Mouse (Mus musculus) limb, embryonic 15.5 days (tissue): Measurements from ENCODE around the gene Selenow. TPM values are rescaled to one million over a fixed set of nuclear protein-coding genes. Genes with fewer than 3 reads are reported as not detected.

Source experiments
- ATAC-seq: fragments of 200-750 bp; cut with Nextera tagmentation; 2 replicates; pipeline ENCODE4 v1.8.0; 2017; ENCODE audit warnings: low read depth, moderate TSS enrichment; ENCODE audit not compliant: insufficient number of reproducible peaks, low FRiP score, low TSS enrichment
- H3K27ac ChIP-seq: fragments of 300-500 bp; sonication (generic); 2 replicates; pipeline ENCODE4 v1.5.1; 2015; ENCODE audit warnings: moderate library complexity, mild to moderate bottlenecking, inconsistent platforms
- H3K27me3 ChIP-seq: fragments of 300-500 bp; sonication (generic); 2 replicates; pipeline ENCODE4 v1.6.1; 2015; ENCODE audit warnings: inconsistent platforms
- H3K36me3 ChIP-seq: fragments of 300-500 bp; sonication (generic); 2 replicates; pipeline ENCODE4 v1.6.1; 2015; ENCODE audit warnings: inconsistent platforms
- H3K4me1 ChIP-seq: fragments of 300-500 bp; sonication (generic); 2 replicates; pipeline ENCODE4 v1.6.1; 2015; ENCODE audit warnings: inconsistent platforms
- H3K4me2 ChIP-seq: fragments of 300-500 bp; sonication (generic); 2 replicates; pipeline ENCODE4 v1.6.1; 2015; ENCODE audit warnings: mild to moderate bottlenecking, inconsistent platforms
- H3K4me3 ChIP-seq: fragments of 300-500 bp; sonication (generic); 2 replicates; pipeline ENCODE4 v1.5.1; 2015; ENCODE audit warnings: mild to moderate bottlenecking, inconsistent platforms
- H3K9ac ChIP-seq: fragments of 300-500 bp; sonication (generic); 2 replicates; pipeline ENCODE4 v1.6.1; 2015; ENCODE audit warnings: inconsistent platforms
- H3K9me3 ChIP-seq: fragments of 300-500 bp; sonication (generic); 2 replicates; pipeline ENCODE4 v1.6.1; 2016; ENCODE audit warnings: inconsistent platforms
- WGBS: fragments of 180-500 bp; shearing (Covaris S2); methylation state at CpG from one replicate; pipeline ENCODE4 v1.1.7; 2015; 5-methylcytosine and 5-hydroxymethylcytosine counted together
- polyA plus RNA-seq: library from polyadenylated mRNA; unstranded; fragments of >200 nt; fragmentation: Nextera tagmentation; extraction: Ambion mirVana; gene quantifications from 2 replicates; pipeline ENCODE4 v1.2.1, GENCODE M21; 2015

The Selenow gene
- 871 and 889 TPM in 2 replicates for polyA plus RNA-seq

GRCm38 (mm10) chr7:15922220-15922773 lies at the start of gene Selenow:
Gene Selenow (minus strand): TSS chr7:15922402.
- H3K9ac ChIP-seq = peak within 1 kb of the TSS; percentile 65
- H3K4me3 ChIP-seq = peak within 1 kb of the TSS; percentile 63
- H3K4me2 ChIP-seq = peak within 1 kb of the TSS; percentile 73
- H3K4me1 ChIP-seq = peaks cover 25% of the 10 kb centered on the region
- under 1% methylated on average over 33 of the region's 33 CpGs for WGBS
- H3K27me3 ChIP-seq = no peaks in the 10 kb centered on the region
- H3K27ac ChIP-seq = peak within 1 kb of the TSS; percentile 95
- peak; percentile 95 for ATAC-seq
- H3K9me3 ChIP-seq = no peaks in the 10 kb centered on the region
- H3K36me3 ChIP-seq = peaks cover 27% of the 10 kb centered on the region

DNA sequence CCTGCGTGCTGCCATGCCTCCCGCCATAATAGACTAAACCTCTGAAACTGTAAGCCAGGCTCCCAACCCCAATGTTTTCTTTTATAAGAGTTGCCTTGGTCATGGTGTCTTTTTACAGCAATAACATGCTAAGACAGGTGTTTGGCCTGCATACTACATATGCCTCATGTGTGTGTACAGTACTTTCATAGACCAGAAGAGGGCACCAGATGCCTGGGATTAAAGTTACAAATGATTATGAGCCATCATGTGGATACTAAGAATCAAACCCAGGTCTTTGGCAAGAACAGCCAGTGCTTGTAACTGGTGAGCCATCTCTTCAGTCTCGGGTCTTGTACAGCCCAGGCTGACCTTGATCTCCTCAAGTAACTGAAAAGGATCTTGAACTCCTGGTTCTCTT lies 47.5 kb upstream of the Selenow start:
- Histone ChIP-seq H3K4me1 (peaks cover 21% of the 10 kb centered on the region), H3K27me3 (no peaks in the 10 kb centered on the region), H3K4me2 (no peak overlapping the region), H3K36me3 (peaks cover 44% of the 10 kb centered on the region), H3K4me3 (no peak overlapping the region), H3K27ac (no peak overlapping the region), H3K9me3 (no peaks in the 10 kb centered on the region), H3K9ac (no peak overlapping the region)
- ATAC-seq = no peak
- WGBS = 83% methylated on average over 3 of the region's 3 CpGs

DNA sequence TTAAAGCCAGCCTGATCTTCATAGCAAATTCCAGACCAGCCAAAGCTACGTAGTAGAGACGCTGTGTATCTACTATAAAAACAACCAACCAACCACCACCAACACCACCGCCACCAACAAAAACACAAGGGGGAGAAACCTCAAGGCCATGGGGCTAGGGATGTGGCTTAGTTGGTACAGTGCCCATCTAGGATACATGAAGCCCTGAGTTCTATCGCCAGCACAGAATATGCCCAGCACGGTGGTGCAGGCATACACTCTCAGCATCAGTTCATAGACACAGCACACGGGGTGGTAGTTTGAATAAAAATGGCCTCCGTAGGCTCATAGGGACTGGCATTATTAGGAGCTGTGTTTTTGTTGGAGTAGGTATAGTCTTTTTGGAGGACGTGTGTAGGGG lies 46.1 kb upstream of the Selenow start:
- WGBS = 82% methylated on average over 8 of the region's 8 CpGs
- no peak for ATAC-seq
- H3K4me1 ChIP-seq = peaks cover 34% of the 10 kb centered on the region

GRCm38 (mm10) chr7:15967312-15967711 lies 45.1 kb upstream of the Selenow start, which contains the start of gene Ehd2:
Gene Ehd2 (minus strand): TSS chr7:15967567.
- Histone ChIP-seq H3K36me3 (peaks cover 22% of the 10 kb centered on the region), H3K27ac (peak within 1 kb of the TSS; percentile 61), H3K27me3 (no peaks in the 10 kb centered on the region), H3K9ac (peak within 1 kb of the TSS; percentile 55; the same call in 1 of the 2 replicates), H3K4me2 (peak within 1 kb of the TSS; percentile 52), H3K4me3 (peak within 1 kb of the TSS; percentile 57), H3K9me3 (no peaks in the 10 kb centered on the region), H3K4me1 (peaks cover 44% of the 10 kb centered on the region)
- peak; percentile 72 for ATAC-seq
- WGBS = under 1% methylated on average over 19 of the region's 22 CpGs

More for the DNA sequence above, 46.1 kb upstream of the Selenow start:
- Histone ChIP-seq H3K4me3 (no peak overlapping the region), H3K27ac (no peak overlapping the region), H3K36me3 (peaks cover 32% of the 10 kb centered on the region), H3K9me3 (no peaks in the 10 kb centered on the region), H3K27me3 (no peaks in the 10 kb centered on the region), H3K9ac (no peak overlapping the region), H3K4me2 (no peak overlapping the region)

DNA sequence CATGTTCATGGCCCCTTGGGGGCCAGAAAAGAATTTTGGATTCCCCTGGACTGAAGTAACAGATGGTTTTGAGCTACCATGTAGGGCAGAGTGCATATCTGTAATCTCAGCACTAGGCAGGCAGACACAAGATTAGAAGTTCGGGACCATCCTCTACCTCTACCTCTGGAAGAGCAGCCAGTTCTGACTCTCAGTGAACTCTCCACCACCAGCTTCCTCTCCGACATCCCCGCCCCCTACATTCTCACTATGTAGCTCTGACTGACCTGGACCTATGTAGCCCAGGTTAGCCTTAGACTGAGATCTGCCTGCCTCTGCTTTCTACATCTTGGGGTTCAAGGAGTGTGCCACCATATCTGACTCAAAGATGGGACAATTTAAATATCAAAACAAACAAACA lies 44.3 kb upstream of the Selenow start:
- no peaks in the 10 kb centered on the region for H3K27me3 ChIP-seq
- WGBS = 59% methylated on average over 3 of the region's 3 CpGs
- peaks cover 14% of the 10 kb centered on the region for H3K36me3 ChIP-seq
- H3K4me2 ChIP-seq = peak overlapping the region; percentile 52
- 0 out of 2 replicates have a peak overlapping the region, but pooled peaks have one; percentile 55 for H3K9ac ChIP-seq
- peaks cover 52% of the 10 kb centered on the region for H3K4me1 ChIP-seq
- H3K27ac ChIP-seq = no peak overlapping the region; the same call in 1 of the 2 replicates
- ATAC-seq = no peak
- H3K4me3 ChIP-seq = peak overlapping the region; percentile 57
- H3K9me3 ChIP-seq = no peaks in the 10 kb centered on the region

DNA sequence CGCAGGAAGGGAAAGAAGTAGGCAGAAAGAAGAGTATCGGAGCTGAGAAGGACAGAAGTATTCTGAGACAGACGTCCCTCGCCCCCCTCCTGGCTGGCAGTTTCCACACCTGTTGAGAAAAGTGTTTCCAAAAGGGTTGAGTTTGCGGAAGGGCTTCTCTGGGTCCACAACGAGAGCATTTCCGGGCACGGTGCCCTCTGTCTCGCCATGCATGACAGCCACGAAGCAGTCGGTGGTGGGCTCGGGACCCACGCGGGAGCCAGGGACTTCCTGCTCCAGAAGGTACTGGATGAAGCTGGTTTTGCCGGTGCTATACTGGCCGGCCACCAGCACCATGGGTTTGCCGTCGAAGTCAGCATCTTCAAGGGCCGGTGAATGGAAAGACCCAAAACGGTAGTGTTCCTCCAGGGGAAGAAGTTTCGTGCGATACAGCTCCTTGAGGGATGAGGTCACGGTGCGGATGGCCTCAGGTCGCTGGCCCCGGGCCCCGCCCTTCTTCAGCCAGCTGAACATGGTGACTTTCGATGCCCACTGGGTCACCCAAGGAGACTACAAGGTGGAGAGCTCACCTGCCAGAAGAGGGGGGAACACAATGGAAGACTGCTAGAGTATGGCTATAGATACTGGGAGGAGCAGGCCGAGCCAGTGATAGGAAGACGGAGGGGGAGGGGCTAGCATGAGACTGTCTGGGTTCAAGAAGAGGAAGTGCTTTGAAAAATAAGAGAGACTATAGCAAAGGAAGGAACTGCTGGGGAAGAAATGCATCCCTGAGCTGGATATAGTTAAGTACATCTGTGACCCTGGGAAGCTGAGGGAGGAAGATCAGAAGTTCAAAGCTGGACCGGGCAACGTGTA lies 41.8 kb upstream of the Selenow start:
- H3K36me3 ChIP-seq = peaks cover 12% of the 10 kb centered on the region
- H3K4me3 ChIP-seq = no peak overlapping the region; the same call in 1 of the 2 replicates
- H3K27ac ChIP-seq = peak overlapping the region; percentile 92
- H3K4me2 ChIP-seq = 0 out of 2 replicates have a peak overlapping the region, but pooled peaks have one; percentile 10
- H3K4me1 ChIP-seq = peaks cover 62% of the 10 kb centered on the region
- no peak for ATAC-seq
- H3K27me3 ChIP-seq = no peaks in the 10 kb centered on the region
- H3K9ac ChIP-seq = no peak overlapping the region
- no peaks in the 10 kb centered on the region for H3K9me3 ChIP-seq
- WGBS = 81% methylated on average over 32 of the region's 32 CpGs

- peak overlapping the region; percentile 39 for H3K4me2 ChIP-seq
- H3K4me1 ChIP-seq = peaks cover 60% of the 10 kb centered on the region
- 12% methylated on average over 12 of the region's 12 CpGs for WGBS
- peak overlapping the region; percentile 17 for H3K4me3 ChIP-seq
- no peaks in the 10 kb centered on the region for H3K27me3 ChIP-seq
- H3K9me3 ChIP-seq = no peaks in the 10 kb centered on the region
- ATAC-seq = peak; percentile 81
- peaks cover 25% of the 10 kb centered on the region for H3K36me3 ChIP-seq
- H3K9ac ChIP-seq = no peak overlapping the region
- H3K27ac ChIP-seq = peak overlapping the region; percentile 92
Measured at GRCm38 (mm10) chr7:15962311-15963288, 40.4 kb upstream of the Selenow start.

DNA sequence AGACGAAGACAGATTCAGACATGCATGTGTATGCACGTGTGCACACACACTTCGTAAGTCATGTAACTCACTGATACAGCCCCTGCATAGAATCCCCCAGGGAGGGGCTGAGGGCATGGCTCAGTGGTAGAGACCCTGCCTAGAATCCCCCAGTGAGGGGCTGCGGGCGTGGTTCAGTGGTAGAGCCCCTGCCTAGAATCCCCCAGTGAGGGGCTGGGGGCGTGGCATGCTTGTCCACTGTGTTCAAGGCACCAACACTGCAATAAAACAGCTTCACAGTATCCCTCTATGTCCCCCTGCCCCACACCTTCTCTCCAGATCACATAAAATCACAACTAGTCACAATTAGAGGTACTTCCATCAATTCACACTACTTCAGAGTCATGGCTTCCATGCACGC lies 39.6 kb upstream of the Selenow start:
- H3K9ac ChIP-seq = no peak overlapping the region
- 77% methylated on average over 7 of the region's 7 CpGs for WGBS

GRCm38 (mm10) chr7:15961239-15961638 lies 39.0 kb upstream of the Selenow start:
- Histone ChIP-seq H3K9ac (no peak overlapping the region), H3K27me3 (no peaks in the 10 kb centered on the region; the same call in 1 of the 2 replicates), H3K4me3 (no peak overlapping the region), H3K9me3 (no peaks in the 10 kb centered on the region), H3K4me1 (peaks cover 53% of the 10 kb centered on the region), H3K27ac (peak overlapping the region; percentile 92; the same call in 1 of the 2 replicates), H3K4me2 (peak overlapping the region; percentile 39; the same call in 1 of the 2 replicates), H3K36me3 (peaks cover 38% of the 10 kb centered on the region)
- 48% methylated on average over 4 of the region's 4 CpGs for WGBS
- no peak for ATAC-seq

More for the DNA sequence above, 39.6 kb upstream of the Selenow start:
- Histone ChIP-seq H3K27ac (peak overlapping the region; percentile 92), H3K4me3 (no peak overlapping the region), H3K9me3 (no peaks in the 10 kb centered on the region), H3K4me1 (peaks cover 56% of the 10 kb centered on the region), H3K4me2 (peak overlapping the region; percentile 39; the same call in 1 of the 2 replicates), H3K36me3 (peaks cover 33% of the 10 kb centered on the region), H3K27me3 (no peaks in the 10 kb centered on the region; the same call in 1 of the 2 replicates)
- no peak for ATAC-seq

DNA sequence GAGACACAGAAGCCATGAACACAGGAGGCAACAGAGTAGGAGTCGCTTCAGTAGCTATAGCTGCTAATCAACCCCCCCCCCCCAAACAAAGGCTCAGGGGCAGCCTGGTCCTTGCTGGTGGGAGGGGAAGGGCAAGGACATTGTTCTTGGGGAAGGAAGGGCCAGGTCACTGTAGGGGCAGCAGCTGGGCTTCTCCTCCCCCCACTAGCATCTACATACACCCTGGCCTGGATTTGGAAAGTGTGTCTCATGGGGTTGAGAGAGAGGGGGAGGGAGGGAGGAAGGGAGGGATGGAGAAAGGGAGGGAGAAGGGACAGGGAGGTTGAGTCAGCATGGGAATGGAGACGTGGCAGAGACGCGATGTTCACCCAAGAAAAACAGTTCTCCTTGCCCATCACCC lies 38.5 kb upstream of the Selenow start:
- Histone ChIP-seq H3K27me3 (no peaks in the 10 kb centered on the region; the same call in 1 of the 2 replicates), H3K9me3 (no peaks in the 10 kb centered on the region), H3K9ac (no peak overlapping the region), H3K36me3 (peaks cover 44% of the 10 kb centered on the region), H3K27ac (no peak overlapping the region), H3K4me2 (no peak overlapping the region), H3K4me1 (peaks cover 52% of the 10 kb centered on the region), H3K4me3 (no peak overlapping the region)
- ATAC-seq = no peak
- 55% methylated on average over 4 of the region's 4 CpGs for WGBS

GRCm38 (mm10) chr7:15956143-15956542 lies 33.9 kb upstream of the Selenow start:
- no peak for ATAC-seq
- peak overlapping the region; percentile 40; the same call in 1 of the 2 replicates for H3K27ac ChIP-seq
- 71% methylated on average over 5 of the region's 5 CpGs for WGBS
- no peak overlapping the region for H3K4me2 ChIP-seq
- H3K36me3 ChIP-seq = peaks cover 88% of the 10 kb centered on the region
- H3K9ac ChIP-seq = no peak overlapping the region
- no peaks in the 10 kb centered on the region for H3K9me3 ChIP-seq
- H3K4me3 ChIP-seq = no peak overlapping the region
- H3K4me1 ChIP-seq = peaks cover 23% of the 10 kb centered on the region
- peaks cover 2% of the 10 kb centered on the region; the same call in 1 of the 2 replicates for H3K27me3 ChIP-seq
